Mouse (Mus musculus): ENCODE measurements at regions not wholly inside any gene's neighbourhood (a gene's known extent, or its start where the extent isn't known, plus 50 kb on each side); places are given as distances from the start of the nearest gene placed in this dataset.

DNA sequence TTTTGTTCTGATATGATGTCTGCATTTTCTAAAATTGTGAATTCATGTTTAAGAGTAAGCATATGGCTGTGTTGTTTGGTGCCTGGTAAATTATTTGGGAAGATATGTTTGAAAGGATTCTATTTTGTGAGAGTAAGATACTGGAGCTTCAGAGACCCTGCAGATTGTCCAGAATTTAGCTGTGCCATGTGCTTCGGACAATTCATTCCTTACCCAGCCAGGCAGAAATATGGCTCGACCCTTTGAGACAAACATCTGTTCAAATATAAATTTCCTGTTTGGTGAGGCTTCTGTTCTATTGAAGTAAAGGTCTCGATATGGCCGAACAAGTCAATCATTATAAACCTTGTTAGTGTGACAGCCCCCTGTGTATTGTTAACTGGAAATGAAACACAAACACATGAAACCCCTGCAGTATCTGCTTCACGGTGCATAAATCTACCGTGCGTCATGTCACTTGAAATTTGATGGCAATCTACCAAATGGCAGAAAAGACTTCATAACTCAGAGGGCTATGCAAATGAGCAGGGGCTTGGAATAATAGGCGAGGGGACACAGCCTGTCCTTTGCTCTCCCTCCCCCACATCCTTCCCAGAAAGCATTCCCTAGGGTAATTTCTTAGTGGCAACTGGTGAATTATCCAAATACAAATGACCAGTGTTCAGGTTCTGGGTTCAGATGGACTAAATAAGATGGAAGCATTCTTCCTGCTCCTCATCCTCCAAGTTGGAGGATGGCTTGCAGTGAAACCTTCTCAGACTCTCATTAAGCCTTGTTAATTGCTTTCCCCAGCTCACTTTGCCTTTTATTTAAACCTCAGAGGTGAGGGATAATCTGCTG, 61.8 kb downstream of the Adcyap1 start:
- no peaks in the 10 kb centered on the region for H3K9me3 ChIP-seq (ENCODE audit: control insufficient read depth, insufficient read depth, low read depth, low read length)
- TF ChIP-seq MAFK (IDR thresholded peaks at IDR 0.05; ENCODE audit: insufficient read depth, low read depth, low read length) (no peak), ZNF384 (IDR thresholded peaks at IDR 0.05; ENCODE audit: low read depth, low read length) (no peak), HCFC1 (IDR thresholded peaks at IDR 0.05; ENCODE audit: borderline replicate concordance, insufficient read depth, low read length) (no peak), CHD2 (IDR thresholded peaks at IDR 0.05; ENCODE audit: low read depth, low read length) (no peak), ZC3H11A (IDR thresholded peaks at IDR 0.05; ENCODE audit: borderline replicate concordance, low read depth, low read length) (no peak)
- H3K36me3 ChIP-seq (ENCODE audit: control insufficient read depth, insufficient read depth, low read length, poor library complexity, severe bottlenecking), result no peaks in the 10 kb centered on the region
- H3K4me1 ChIP-seq (ENCODE audit: control insufficient read depth in 2 of 2, insufficient read depth in 2 of 2, low read length in 2 of 2, poor library complexity in 1 of 2), result no peaks in the 10 kb centered on the region
- in situ Hi-C loops (cut with MboI; ENCODE audit: low sequenced_read_pairs in 2 of 2, unreplicated experiment in 2 of 2), result no loop called here
- DNase-seq (ENCODE audit: low read depth, low spot score), result no peak
- H3K27ac ChIP-seq (ENCODE audit: insufficient read depth, low read depth, low read length, poor library complexity, severe bottlenecking), result no peak overlapping the region
- no peak overlapping the region for H3K9ac ChIP-seq (ENCODE audit: insufficient read depth, low read depth, low read length, poor library complexity, severe bottlenecking)
- no peak overlapping the region for H3K4me3 ChIP-seq (ENCODE audit: insufficient read depth in 1 of 2, low read depth in 1 of 2, low read length in 2 of 2, poor library complexity in 1 of 2, severe bottlenecking in 1 of 2)

DNA sequence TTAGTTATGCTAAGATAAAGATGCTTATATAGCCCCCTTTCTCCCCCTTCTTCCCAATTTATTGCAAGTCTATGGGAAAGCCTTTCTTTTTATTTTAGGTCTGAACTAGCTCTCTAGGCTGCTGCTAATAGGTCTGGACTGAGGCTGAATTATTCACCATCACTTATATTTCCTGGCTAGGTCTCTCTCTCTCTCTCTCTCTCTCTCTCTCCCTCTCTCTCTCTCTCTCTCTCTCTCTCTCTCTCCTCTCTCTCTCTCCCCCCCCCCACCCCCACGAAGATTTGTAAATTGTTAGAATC, 62.3 kb downstream of the Adcyap1 start:
- Histone ChIP-seq H3K4me3 (ENCODE audit: insufficient read depth in 1 of 2, low read depth in 1 of 2, low read length in 2 of 2, poor library complexity in 1 of 2, severe bottlenecking in 1 of 2) (no peak overlapping the region), H3K36me3 (ENCODE audit: control insufficient read depth, insufficient read depth, low read length, poor library complexity, severe bottlenecking) (no peaks in the 10 kb centered on the region), H3K4me1 (ENCODE audit: control insufficient read depth in 2 of 2, insufficient read depth in 2 of 2, low read length in 2 of 2, poor library complexity in 1 of 2) (no peaks in the 10 kb centered on the region), H3K27ac (ENCODE audit: insufficient read depth, low read depth, low read length, poor library complexity, severe bottlenecking) (no peak overlapping the region), H3K9me3 (ENCODE audit: control insufficient read depth, insufficient read depth, low read depth, low read length) (no peaks in the 10 kb centered on the region), H3K9ac (ENCODE audit: insufficient read depth, low read depth, low read length, poor library complexity, severe bottlenecking) (no peak overlapping the region)
- in situ Hi-C loops (cut with MboI; ENCODE audit: low sequenced_read_pairs in 2 of 2, unreplicated experiment in 2 of 2), result no loop called here
- no peak for DNase-seq (ENCODE audit: low read depth, low spot score)
- TF ChIP-seq MAFK (IDR thresholded peaks at IDR 0.05; ENCODE audit: insufficient read depth, low read depth, low read length) (no peak), ZNF384 (IDR thresholded peaks at IDR 0.05; ENCODE audit: low read depth, low read length) (no peak), HCFC1 (IDR thresholded peaks at IDR 0.05; ENCODE audit: borderline replicate concordance, insufficient read depth, low read length) (no peak), ZC3H11A (IDR thresholded peaks at IDR 0.05; ENCODE audit: borderline replicate concordance, low read depth, low read length) (no peak), CHD2 (IDR thresholded peaks at IDR 0.05; ENCODE audit: low read depth, low read length) (no peak)

DNA sequence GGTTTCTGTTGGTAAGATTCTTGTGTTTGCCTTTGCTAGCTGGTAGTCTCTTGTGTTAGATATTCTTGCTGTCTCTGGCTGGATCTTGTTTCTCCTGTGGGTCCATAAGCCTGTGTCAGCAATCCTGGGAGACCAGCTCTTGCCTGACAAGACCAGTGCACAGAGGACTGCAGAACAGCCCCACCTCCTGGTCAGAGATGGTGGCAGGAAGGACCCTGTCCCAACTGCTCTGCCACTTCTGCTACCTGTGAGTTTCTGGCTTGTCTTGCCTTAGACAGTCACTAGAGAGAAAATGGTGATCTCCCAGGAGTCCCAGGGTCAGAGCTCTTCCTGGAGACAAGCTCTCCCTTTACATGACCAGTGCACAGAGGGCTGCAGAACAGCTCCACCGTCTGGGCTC, 107.3 kb downstream of the Adcyap1 start:
- in situ Hi-C loops (cut with MboI; ENCODE audit: low sequenced_read_pairs in 2 of 2, unreplicated experiment in 2 of 2), result no loop called here
- H3K9ac ChIP-seq (ENCODE audit: insufficient read depth, low read depth, low read length, poor library complexity, severe bottlenecking), result no peak overlapping the region
- H3K4me1 ChIP-seq (ENCODE audit: control insufficient read depth in 2 of 2, insufficient read depth in 2 of 2, low read length in 2 of 2, poor library complexity in 1 of 2), result no peaks in the 10 kb centered on the region
- no peak overlapping the region for H3K27ac ChIP-seq (ENCODE audit: insufficient read depth, low read depth, low read length, poor library complexity, severe bottlenecking)
- H3K9me3 ChIP-seq (ENCODE audit: control insufficient read depth, insufficient read depth, low read depth, low read length), result no peaks in the 10 kb centered on the region
- TF ChIP-seq HCFC1 (IDR thresholded peaks at IDR 0.05; ENCODE audit: borderline replicate concordance, insufficient read depth, low read length), result no peak
- peak; percentile 57; the same call in 1 of the 2 replicates for TF ChIP-seq MAFK (IDR thresholded peaks at IDR 0.05; ENCODE audit: insufficient read depth, low read depth, low read length)
- no peaks in the 10 kb centered on the region for H3K36me3 ChIP-seq (ENCODE audit: control insufficient read depth, insufficient read depth, low read length, poor library complexity, severe bottlenecking)
- peak; percentile 36 for DNase-seq (ENCODE audit: low read depth, low spot score)
- H3K4me3 ChIP-seq (ENCODE audit: insufficient read depth in 1 of 2, low read depth in 1 of 2, low read length in 2 of 2, poor library complexity in 1 of 2, severe bottlenecking in 1 of 2), result no peak overlapping the region

DNA sequence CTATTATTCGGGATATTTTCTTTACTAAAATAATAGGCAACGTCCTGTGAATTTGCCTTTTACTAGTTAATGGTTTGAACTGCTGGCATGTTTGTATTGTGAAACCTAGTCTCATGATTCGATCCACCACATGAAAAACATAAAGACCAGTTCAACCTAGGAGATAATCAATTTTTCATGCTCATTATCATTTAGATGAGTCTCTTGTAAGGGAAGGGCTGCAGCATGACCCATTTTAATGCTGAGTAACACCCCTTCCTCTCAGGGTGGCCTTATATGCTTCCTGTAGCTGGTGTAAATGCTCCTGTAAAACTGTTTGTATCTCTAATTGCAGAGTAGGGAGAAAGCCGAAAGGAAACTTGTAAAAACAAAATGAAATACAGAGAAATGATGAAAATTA, 113.3 kb downstream of the Adcyap1 start:
- DNase-seq (ENCODE audit: low read depth, low spot score), result no peak
- H3K4me1 ChIP-seq (ENCODE audit: control insufficient read depth in 2 of 2, insufficient read depth in 2 of 2, low read length in 2 of 2, poor library complexity in 1 of 2), result no peaks in the 10 kb centered on the region; a peak in 1 of 4 replicates
- H3K36me3 ChIP-seq (ENCODE audit: control insufficient read depth, insufficient read depth, low read length, poor library complexity, severe bottlenecking), result no peaks in the 10 kb centered on the region
- H3K9ac ChIP-seq (ENCODE audit: insufficient read depth, low read depth, low read length, poor library complexity, severe bottlenecking), result no peak overlapping the region
- no peak overlapping the region for H3K4me3 ChIP-seq (ENCODE audit: insufficient read depth in 1 of 2, low read depth in 1 of 2, low read length in 2 of 2, poor library complexity in 1 of 2, severe bottlenecking in 1 of 2)
- TF ChIP-seq MAFK (IDR thresholded peaks at IDR 0.05; ENCODE audit: insufficient read depth, low read depth, low read length) (no peak), ZC3H11A (IDR thresholded peaks at IDR 0.05; ENCODE audit: borderline replicate concordance, low read depth, low read length) (no peak), CHD2 (IDR thresholded peaks at IDR 0.05; ENCODE audit: low read depth, low read length) (no peak), ZNF384 (IDR thresholded peaks at IDR 0.05; ENCODE audit: low read depth, low read length) (no peak), HCFC1 (IDR thresholded peaks at IDR 0.05; ENCODE audit: borderline replicate concordance, insufficient read depth, low read length) (no peak)
- no peak overlapping the region for H3K27ac ChIP-seq (ENCODE audit: insufficient read depth, low read depth, low read length, poor library complexity, severe bottlenecking)
- in situ Hi-C loops (cut with MboI; ENCODE audit: low sequenced_read_pairs in 2 of 2, unreplicated experiment in 2 of 2), result no loop called here
- no peaks in the 10 kb centered on the region for H3K9me3 ChIP-seq (ENCODE audit: control insufficient read depth, insufficient read depth, low read depth, low read length)
